Comparison of ENCODE assay signal across 8 mouse cellular contexts in the genomic region with DNA sequence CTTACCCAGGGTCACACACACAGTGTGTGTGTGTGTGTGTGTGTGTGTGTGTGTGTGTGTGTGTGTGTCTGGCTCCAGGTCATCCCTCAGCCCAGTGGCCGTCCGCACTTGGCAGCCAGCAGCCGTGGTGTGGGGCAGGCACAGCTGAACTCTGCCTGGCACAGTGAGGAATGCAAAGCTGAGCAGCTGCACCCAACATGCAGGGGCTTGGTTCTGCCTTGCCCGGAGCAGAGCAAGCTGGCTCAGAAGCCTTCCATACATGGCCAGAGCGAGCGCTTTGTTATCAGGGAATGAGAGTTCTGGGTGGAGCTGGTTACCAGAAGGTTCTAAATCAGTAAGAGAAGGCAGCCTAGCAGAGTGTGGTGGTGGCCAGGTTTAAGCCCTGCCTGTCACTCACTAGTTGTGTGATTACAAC. TPM values are rescaled to one million over a fixed set of nuclear protein-coding genes. Genes with fewer than 3 reads are reported as not detected.
DNase-seq lines count a peak whose midpoint lies in the region; ATAC-seq and TF ChIP-seq lines count a peak whose summit lies in the region.

No protein-coding gene starts in this region.

- no peaks in the 10 kb centered on the region; the same call in 1 of the 2 replicates for H3K36me3 ChIP-seq in intestine, embryonic 16.5 days (ENCODE audit: control insufficient read depth, insufficient read depth, low read length)
- peaks cover 37% of the 10 kb centered on the region for H3K36me3 ChIP-seq in limb, embryonic 14.5 days (ENCODE audit: control insufficient read depth, insufficient read depth, low read length)
- H3K36me3 ChIP-seq in small intestine, adult 2 months (ENCODE audit: control insufficient read depth, insufficient read depth, low read length), result peaks cover 24% of the 10 kb centered on the region

- H3K9me3 ChIP-seq in intestine, embryonic 16.5 days (ENCODE audit: control insufficient read depth, low read length), result no peaks in the 10 kb centered on the region
- no peaks in the 10 kb centered on the region for H3K9me3 ChIP-seq in limb, embryonic 14.5 days (ENCODE audit: control insufficient read depth, low read length)

- TF ChIP-seq POLR2A in limb, embryonic 14.5 days (IDR thresholded peaks at IDR 0.05; ENCODE audit: borderline replicate concordance, extremely low read depth, insufficient read depth, insufficient read length), result no peak
- TF ChIP-seq POLR2A in small intestine, adult 2 months (IDR thresholded peaks at IDR 0.05; ENCODE audit: low read depth, low read length), result no peak

- peak; percentile 78 for ATAC-seq in intestine, embryonic 16.5 days
- peak; percentile 75 for ATAC-seq in limb, embryonic 14.5 days (ENCODE audit: low FRiP score, low read depth)

- intact Hi-C loops in gastrocnemius, postnatal 14 days (cut with DNase I; ENCODE audit: low total_unique reads), result no loop called here

- TF ChIP-seq CTCF in small intestine, adult 2 months (IDR thresholded peaks at IDR 0.05; ENCODE audit: extremely low read depth, insufficient read length, insufficient replicate concordance, low read depth, low read length), result no peak

- no peak overlapping the region for H3K4me3 ChIP-seq in intestine, embryonic 16.5 days (ENCODE audit: low read length)
- H3K4me3 ChIP-seq in limb, embryonic 14.5 days (replicated peaks; ENCODE audit: low read length), result no peak overlapping the region
- no peak overlapping the region for H3K4me3 ChIP-seq in small intestine, adult 2 months (ENCODE audit: low read depth, low read length)

- DNase-seq in cerebellum, postnatal 14 days, result peak; percentile 47 to 67
- no peak for DNase-seq in cerebellum, adult 9-11 months
- DNase-seq in Muller cell, postnatal 12 days (ENCODE audit: inconsistent ontology term), result peak; percentile 90
- DNase-seq in gastrocnemius, postnatal 14 days, result peak; percentile 82
- peak; percentile 48 for DNase-seq in limb, embryonic 14.5 days (ENCODE audit: low spot score)
- no peak for DNase-seq in B cell, adult 2 months

- H3K27ac ChIP-seq in intestine, embryonic 16.5 days (ENCODE audit: low read length), result peak overlapping the region; percentile 29
- H3K27ac ChIP-seq in limb, embryonic 14.5 days (replicated peaks; ENCODE audit: low read depth, low read length), result peak overlapping the region; percentile 58
- H3K27ac ChIP-seq in small intestine, adult 2 months (ENCODE audit: insufficient read depth, low read depth, low read length), result peak overlapping the region; percentile 50

- peaks cover 31% of the 10 kb centered on the region for H3K4me1 ChIP-seq in intestine, embryonic 16.5 days (ENCODE audit: control insufficient read depth, insufficient read depth, low read length)
- H3K4me1 ChIP-seq in limb, embryonic 14.5 days (ENCODE audit: control insufficient read depth, insufficient read depth, low read length), result peaks cover 8% of the 10 kb centered on the region
- peaks cover 3% of the 10 kb centered on the region for H3K4me1 ChIP-seq in small intestine, adult 2 months (ENCODE audit: control insufficient read depth, insufficient read depth, insufficient read length, low read length)

- H3K4me2 ChIP-seq in intestine, embryonic 16.5 days (ENCODE audit: low read depth, low read length), result no peak overlapping the region
- H3K4me2 ChIP-seq in limb, embryonic 14.5 days (replicated peaks; ENCODE audit: low read depth, low read length, severe bottlenecking), result no peak overlapping the region

- WGBS in intestine, embryonic 16.5 days, result 10% methylated on average over 6 of the region's 6 CpGs
- 48% methylated on average over 6 of the region's 6 CpGs for WGBS in limb, embryonic 14.5 days
- 19% methylated on average over 6 of the region's 6 CpGs for WGBS in small intestine, adult 2 months

- H3K9ac ChIP-seq in intestine, embryonic 16.5 days (ENCODE audit: low read depth, low read length), result peak overlapping the region; percentile 5
- H3K9ac ChIP-seq in limb, embryonic 14.5 days (ENCODE audit: low read depth, low read length, severe bottlenecking), result peak overlapping the region; percentile 34; the same call in 1 of the 2 replicates

- no peaks in the 10 kb centered on the region for H3K27me3 ChIP-seq in intestine, embryonic 16.5 days (replicated peaks; ENCODE audit: control insufficient read depth, insufficient read depth, low read length)
- H3K27me3 ChIP-seq in limb, embryonic 14.5 days (ENCODE audit: control insufficient read depth, insufficient read depth, low read length), result no peaks in the 10 kb centered on the region
- H3K27me3 ChIP-seq in small intestine, adult 2 months (ENCODE audit: control insufficient read depth, insufficient read depth, low read length), result no peaks in the 10 kb centered on the region

RNA-seq across cellular contexts. Expression of a gene that starts 11.1 kb away (rescaled TPM):
- 10 to 100 TPM; 14.4 to 15.8 TPM for total RNA-seq in gastrocnemius, postnatal 14 days (2021)
- polyA plus RNA-seq in intestine, embryonic 16.5 days (2015; fragmentation: Nextera tagmentation; extraction: Ambion mirVana), result 5.2 and 6.3 TPM in 2 replicates
- 31.0 and 35.4 TPM in 2 replicates for polyA plus RNA-seq in limb, embryonic 14.5 days (2012; rRNA removed)
- 12.8 and 14.8 TPM in 2 replicates for polyA plus RNA-seq in limb, embryonic 14.5 days (2014; fragmentation: Nextera tagmentation; extraction: Ambion mirVana)
- polyA plus RNA-seq in small intestine, adult 2 months (2012; rRNA removed), result 18.8 and 23.8 TPM in 2 replicates

RNA-seq across cellular contexts. Expression of a gene that starts 22.6 kb away (rescaled TPM):
- 10 to 100 TPM; 65.8 to 69.7 TPM for total RNA-seq in gastrocnemius, postnatal 14 days (2021)
- polyA plus RNA-seq in intestine, embryonic 16.5 days (2015; fragmentation: Nextera tagmentation; extraction: Ambion mirVana), result 221 and 238 TPM in 2 replicates
- 198 and 206 TPM in 2 replicates for polyA plus RNA-seq in limb, embryonic 14.5 days (2012; rRNA removed)
- 214 and 219 TPM in 2 replicates for polyA plus RNA-seq in limb, embryonic 14.5 days (2014; fragmentation: Nextera tagmentation; extraction: Ambion mirVana)
- 52.5 and 88.3 TPM in 2 replicates for polyA plus RNA-seq in small intestine, adult 2 months (2012; rRNA removed)

RNA-seq across cellular contexts. Expression of a gene that starts 34.9 kb away (rescaled TPM):
- total RNA-seq in gastrocnemius, postnatal 14 days (2021), result 1 to 10 TPM; 5.4 to 6.1 TPM
- 56.4 and 57.5 TPM in 2 replicates for polyA plus RNA-seq in intestine, embryonic 16.5 days (2015; fragmentation: Nextera tagmentation; extraction: Ambion mirVana)
- polyA plus RNA-seq in limb, embryonic 14.5 days (2012; rRNA removed), result 58.3 and 72.3 TPM in 2 replicates
- polyA plus RNA-seq in limb, embryonic 14.5 days (2014; fragmentation: Nextera tagmentation; extraction: Ambion mirVana), result 44.4 and 54.3 TPM in 2 replicates
- 70.4 and 92.7 TPM in 2 replicates for polyA plus RNA-seq in small intestine, adult 2 months (2012; rRNA removed)

RNA-seq across cellular contexts. Expression of a gene that starts 43.2 kb away (rescaled TPM):
- total RNA-seq in gastrocnemius, postnatal 14 days (2021), result 10 to 100 TPM; 62.4 to 74.9 TPM
- polyA plus RNA-seq in intestine, embryonic 16.5 days (2015; fragmentation: Nextera tagmentation; extraction: Ambion mirVana), result 287 and 317 TPM in 2 replicates
- 116 and 192 TPM in 2 replicates for polyA plus RNA-seq in limb, embryonic 14.5 days (2012; rRNA removed)
- polyA plus RNA-seq in limb, embryonic 14.5 days (2014; fragmentation: Nextera tagmentation; extraction: Ambion mirVana), result 326 and 334 TPM in 2 replicates
- polyA plus RNA-seq in small intestine, adult 2 months (2012; rRNA removed), result 18.3 and 32.2 TPM in 2 replicates

RNA-seq across cellular contexts. Expression of a gene that starts 43.4 kb away (rescaled TPM):
- 1 to 10 TPM in 1 of 2 experiments, under 1 TPM in 1; 0.43 to 1.1 TPM for total RNA-seq in gastrocnemius, postnatal 14 days (2021)
- 4.2 and 5.7 TPM in 2 replicates for polyA plus RNA-seq in intestine, embryonic 16.5 days (2015; fragmentation: Nextera tagmentation; extraction: Ambion mirVana)
- 3.8 and 4.7 TPM in 2 replicates for polyA plus RNA-seq in limb, embryonic 14.5 days (2012; rRNA removed)
- polyA plus RNA-seq in limb, embryonic 14.5 days (2014; fragmentation: Nextera tagmentation; extraction: Ambion mirVana), result 6.1 and 7.1 TPM in 2 replicates
- 0.56 and 1.2 TPM in 2 replicates for polyA plus RNA-seq in small intestine, adult 2 months (2012; rRNA removed)

Comparison
In these comparisons a context has a peak if more than half of its experiments do, and no peak if none do; other contexts are left out.
1. DNase-seq: peak in cerebellum, postnatal 14 days (2 of 2), Muller cell, postnatal 12 days (single experiment), gastrocnemius, postnatal 14 days (single experiment) and limb, embryonic 14.5 days (single experiment); none in cerebellum, adult 9-11 months (single experiment) and B cell, adult 2 months (0 of 2).
2. Peak in every context shown above with its lines, with median percentiles within 50 percentile points of each other: H3K27ac ChIP-seq.